Mouse (Mus musculus) heart, embryonic 10.5 days (tissue): ENCODE measurements around the gene Evi5l. TPM values are rescaled to one million over a fixed set of nuclear protein-coding genes. Genes with fewer than 3 reads are reported as not detected.
A peak's percentile ranks its signal among the peaks of the same experiment; 100 is the strongest.

Experiments used
- DNase-seq: peaks from one replicate; pipeline ENCODE4 v3.0.0-alpha.2; 2017; ENCODE audit warnings: low spot score
- H3K27ac ChIP-seq: fragments of 300-500 bp; sonication (generic); 2 replicates; pipeline ENCODE4 v1.5.1; 2016; ENCODE audit warnings: mild to moderate bottlenecking
- H3K27me3 ChIP-seq: fragments of 300-500 bp; sonication (generic); 2 replicates; pipeline ENCODE4 v1.6.1; 2016; ENCODE audit warnings: mild to moderate bottlenecking; ENCODE audit not compliant: poor library complexity, insufficient read depth, severe bottlenecking
- H3K36me3 ChIP-seq: fragments of 300-500 bp; sonication (generic); 2 replicates; pipeline ENCODE4 v1.6.1; 2016; ENCODE audit warnings: mild to moderate bottlenecking, moderate library complexity
- H3K4me1 ChIP-seq: fragments of 300-500 bp; sonication (generic); 2 replicates; pipeline ENCODE4 v1.6.1; 2016; ENCODE audit warnings: mild to moderate bottlenecking
- H3K4me3 ChIP-seq: fragments of 300-500 bp; sonication (generic); 2 replicates; pipeline ENCODE4 v1.5.1; 2016; ENCODE audit warnings: mild to moderate bottlenecking, moderate library complexity
- H3K9me3 ChIP-seq: fragments of 300-500 bp; sonication (generic); 2 replicates; pipeline ENCODE4 v1.6.1; 2016; ENCODE audit warnings: mild to moderate bottlenecking, moderate library complexity
- WGBS: fragments of 180-500 bp; shearing (Covaris S2); methylation state at CpG from one replicate; pipeline ENCODE4 v1.1.7; 2016; 5-methylcytosine and 5-hydroxymethylcytosine counted together
- polyA plus RNA-seq: library from polyadenylated mRNA; unstranded; fragments of >200 nt; fragmentation: Nextera tagmentation; extraction: Ambion mirVana; gene quantifications from 2 replicates; pipeline ENCODE4 v1.2.1, GENCODE M21; 2016

Gene Evi5l
- polyA plus RNA-seq, 1 experiment from 2014 or later, result 16.1 TPM

GRCm38 (mm10) chr8:4230612-4231351 is 64.4 kb downstream of the Evi5l start:
- WGBS, result 52% methylated on average over 10 of the region's 10 CpGs
- H3K4me1 ChIP-seq, result peaks cover 9% of the 10 kb centered on the region
- H3K27ac ChIP-seq, result no peak overlapping the region
- H3K36me3 ChIP-seq, result no peaks in the 10 kb centered on the region
- H3K4me3 ChIP-seq, result no peak overlapping the region
- H3K27me3 ChIP-seq, result peaks cover 54% of the 10 kb centered on the region
- no peaks in the 10 kb centered on the region for H3K9me3 ChIP-seq
- DNase-seq, result no peak

- Histone ChIP-seq H3K36me3 (peaks cover 22% of the 10 kb centered on the region), H3K27me3 (peaks cover 22% of the 10 kb centered on the region), H3K4me1 (peaks cover 21% of the 10 kb centered on the region), H3K4me3 (peak overlapping the region; percentile 81), H3K27ac (peak overlapping the region; percentile 97), H3K9me3 (no peaks in the 10 kb centered on the region)
- WGBS, result 21% methylated on average over 15 of the region's 15 CpGs
- no peak for DNase-seq
These were observed 71.6 kb downstream of the Evi5l start for GRCm38 (mm10) chr8:4237814-4238433.

- WGBS, result under 1% methylated on average over 71 of the region's 71 CpGs
- peak; percentile 99 for DNase-seq
- no peaks in the 10 kb centered on the region for H3K9me3 ChIP-seq
- H3K27ac ChIP-seq, result peak within 1 kb of the TSS; percentile 97
- H3K4me1 ChIP-seq, result peaks cover 21% of the 10 kb centered on the region
- H3K27me3 ChIP-seq, result peaks cover 22% of the 10 kb centered on the region
- H3K4me3 ChIP-seq, result peak within 1 kb of the TSS; percentile 81
- peaks cover 29% of the 10 kb centered on the region for H3K36me3 ChIP-seq
These were observed 72.2 kb downstream of the Evi5l start, which contains the start of the genes Map2k7 and Gm49320 for GRCm38 (mm10) chr8:4238434-4239192. Gene Map2k7 (plus strand): TSS chr8:4238740. Gene Gm49320 (plus strand): TSS chr8:4238865.

- Histone ChIP-seq H3K27me3 (peaks cover 15% of the 10 kb centered on the region; the same call in 1 of the 2 replicates), H3K4me1 (peaks cover 21% of the 10 kb centered on the region), H3K9me3 (no peaks in the 10 kb centered on the region), H3K36me3 (peaks cover 36% of the 10 kb centered on the region), H3K27ac (peak overlapping the region; percentile 97), H3K4me3 (peak overlapping the region; percentile 81)
- 13% methylated on average over 19 of the region's 19 CpGs for WGBS
- DNase-seq, result no peak
These were observed 73.0 kb downstream of the Evi5l start for GRCm38 (mm10) chr8:4239193-4239890.

GRCm38 (mm10) chr8:4245061-4245460 is 78.7 kb downstream of the Evi5l start:
- no peak for DNase-seq
- H3K27ac ChIP-seq, result no peak overlapping the region
- H3K4me3 ChIP-seq, result no peak overlapping the region
- no peaks in the 10 kb centered on the region for H3K9me3 ChIP-seq
- 95% methylated on average over 5 of the region's 5 CpGs for WGBS
- H3K36me3 ChIP-seq, result peaks cover 75% of the 10 kb centered on the region
- H3K27me3 ChIP-seq, result no peaks in the 10 kb centered on the region
- H3K4me1 ChIP-seq, result peaks cover 26% of the 10 kb centered on the region

GRCm38 (mm10) chr8:4245737-4246136 is 79.4 kb downstream of the Evi5l start:
- Histone ChIP-seq H3K27ac (no peak overlapping the region), H3K4me3 (no peak overlapping the region), H3K9me3 (no peaks in the 10 kb centered on the region), H3K4me1 (peaks cover 29% of the 10 kb centered on the region), H3K36me3 (peaks cover 75% of the 10 kb centered on the region), H3K27me3 (no peaks in the 10 kb centered on the region)
- no peak for DNase-seq
- 86% methylated on average over 13 of the region's 13 CpGs for WGBS

GRCm38 (mm10) chr8:4247241-4247640 is 80.9 kb downstream of the Evi5l start:
- Histone ChIP-seq H3K27ac (no peak overlapping the region), H3K9me3 (no peaks in the 10 kb centered on the region), H3K4me1 (peaks cover 27% of the 10 kb centered on the region), H3K27me3 (no peaks in the 10 kb centered on the region), H3K36me3 (peaks cover 60% of the 10 kb centered on the region), H3K4me3 (no peak overlapping the region)
- 86% methylated on average over 8 of the region's 8 CpGs for WGBS
- no peak for DNase-seq

- H3K36me3 ChIP-seq, result peaks cover 52% of the 10 kb centered on the region
- WGBS, result 86% methylated on average over 15 of the region's 15 CpGs
- peak within 1 kb of the TSS; percentile 45 for H3K4me3 ChIP-seq
- H3K4me1 ChIP-seq, result peaks cover 34% of the 10 kb centered on the region
- peak within 1 kb of the TSS; percentile 81 for H3K27ac ChIP-seq
- H3K27me3 ChIP-seq, result no peaks in the 10 kb centered on the region
- no peaks in the 10 kb centered on the region for H3K9me3 ChIP-seq
- DNase-seq, result no peak
These were observed 81.7 kb downstream of the Evi5l start, which contains the start of gene Tgfbr3l for GRCm38 (mm10) chr8:4247951-4248540. Gene Tgfbr3l (plus strand): TSS chr8:4248214.

GRCm38 (mm10) chr8:4249213-4249612 is 82.8 kb downstream of the Evi5l start:
- peak; percentile 86 for DNase-seq
- Histone ChIP-seq H3K4me3 (peak overlapping the region; percentile 45), H3K27me3 (no peaks in the 10 kb centered on the region), H3K36me3 (peaks cover 42% of the 10 kb centered on the region), H3K9me3 (no peaks in the 10 kb centered on the region), H3K27ac (peak overlapping the region; percentile 81), H3K4me1 (peaks cover 42% of the 10 kb centered on the region)
- 11% methylated on average over 29 of the region's 29 CpGs for WGBS

- H3K27me3 ChIP-seq, result no peaks in the 10 kb centered on the region
- peaks cover 45% of the 10 kb centered on the region for H3K4me1 ChIP-seq
- H3K36me3 ChIP-seq, result peaks cover 42% of the 10 kb centered on the region
- 30% methylated on average over 26 of the region's 26 CpGs for WGBS
- 0 out of 2 replicates have a peak overlapping the region, but pooled peaks have one; percentile 8 for H3K4me3 ChIP-seq
- no peaks in the 10 kb centered on the region for H3K9me3 ChIP-seq
- peak overlapping the region; percentile 70; the same call in 1 of the 2 replicates for H3K27ac ChIP-seq
- peak; percentile 93 for DNase-seq
These were observed 84.1 kb downstream of the Evi5l start for GRCm38 (mm10) chr8:4250306-4250970.

GRCm38 (mm10) chr8:4252116-4252760 is 85.9 kb downstream of the Evi5l start:
- Histone ChIP-seq H3K4me1 (peaks cover 51% of the 10 kb centered on the region), H3K27me3 (no peaks in the 10 kb centered on the region), H3K36me3 (peaks cover 42% of the 10 kb centered on the region), H3K27ac (peak overlapping the region; percentile 94), H3K9me3 (no peaks in the 10 kb centered on the region), H3K4me3 (peak overlapping the region; percentile 82)
- 43% methylated on average over 8 of the region's 8 CpGs for WGBS
- DNase-seq, result no peak
